Mouse (Mus musculus) retina, embryonic 14.5 days (tissue): Measurements from ENCODE around the gene Patj.
A peak's percentile ranks its signal among the peaks of the same experiment; 100 is the strongest.

Experiments used
- DNase-seq: peaks from one replicate; pipeline ENCODE4 v3.0.0-alpha.2; 2015; ENCODE audit warnings: low spot score

Gene Patj

GRCm38 (mm10) chr4:98509939-98510338 lies 114.4 kb downstream of the Patj start:
- no peak for DNase-seq

GRCm38 (mm10) chr4:98511296-98511695 lies 115.7 kb downstream of the Patj start:
- DNase-seq: no peak

- DNase-seq: no peak
Observed at GRCm38 (mm10) chr4:98511964-98512743, 116.6 kb downstream of the Patj start.

- DNase-seq: no peak
Observed at GRCm38 (mm10) chr4:98520492-98520891, 124.9 kb downstream of the Patj start.

- no peak for DNase-seq
Observed at GRCm38 (mm10) chr4:98524525-98524924, 128.9 kb downstream of the Patj start.

- no peak for DNase-seq
Observed at GRCm38 (mm10) chr4:98535446-98535845, 139.9 kb downstream of the Patj start.

GRCm38 (mm10) chr4:98541591-98541990 lies 146.0 kb downstream of the Patj start:
- no peak for DNase-seq

- no peak for DNase-seq
Observed at GRCm38 (mm10) chr4:98543001-98543400, 147.4 kb downstream of the Patj start.

- peak; percentile 45 for DNase-seq
Observed at GRCm38 (mm10) chr4:98545376-98545775, 149.8 kb downstream of the Patj start.

- DNase-seq: no peak
Observed at GRCm38 (mm10) chr4:98546456-98547176, 151.0 kb downstream of the Patj start.

GRCm38 (mm10) chr4:98549491-98549890 lies 153.9 kb downstream of the Patj start:
- no peak for DNase-seq

GRCm38 (mm10) chr4:98550116-98550515 lies 154.5 kb downstream of the Patj start:
- DNase-seq: no peak

- no peak for DNase-seq
Observed at GRCm38 (mm10) chr4:98555666-98556065, 160.1 kb downstream of the Patj start.

- DNase-seq: no peak
Observed at GRCm38 (mm10) chr4:98556449-98556848, 160.9 kb downstream of the Patj start.

- no peak for DNase-seq
Observed at GRCm38 (mm10) chr4:98557192-98557591, 161.6 kb downstream of the Patj start.

- DNase-seq: peak; percentile 56
Observed at GRCm38 (mm10) chr4:98560196-98560830, 164.7 kb downstream of the Patj start.

- no peak for DNase-seq
Observed at GRCm38 (mm10) chr4:98563082-98563481, 167.5 kb downstream of the Patj start.

- DNase-seq: no peak
Observed at GRCm38 (mm10) chr4:98563506-98564195, 168.1 kb downstream of the Patj start.

- no peak for DNase-seq
Observed at GRCm38 (mm10) chr4:98564196-98564865, 168.7 kb downstream of the Patj start.

- no peak for DNase-seq
Observed at GRCm38 (mm10) chr4:98566741-98567140, 171.2 kb downstream of the Patj start.

GRCm38 (mm10) chr4:98567457-98567856 lies 171.9 kb downstream of the Patj start:
- no peak for DNase-seq

- no peak for DNase-seq
Observed at GRCm38 (mm10) chr4:98569904-98570303, 174.3 kb downstream of the Patj start.
